Mouse (Mus musculus) embryonic facial prominence, embryonic 14.5 days (tissue): Measurements from ENCODE around the gene Rimkla. TPM values are rescaled to one million over a fixed set of nuclear protein-coding genes. Genes with fewer than 3 reads are reported as not detected.

Source experiments
- ATAC-seq: fragments of 200-750 bp; cut with Nextera tagmentation; 2 replicates; pipeline ENCODE4 v1.8.0; 2017; ENCODE audit warnings: low read depth, moderate number of reproducible peaks, moderate TSS enrichment
- DNase-seq: peaks from one replicate; pipeline ENCODE4 v3.0.0-alpha.2; 2015; ENCODE audit warnings: low spot score
- H3K27ac ChIP-seq: fragments of 300-500 bp; sonication (generic); replicated peaks from 2 replicates; pipeline ENCODE4 v1.5.1; 2014; ENCODE audit warnings: low read depth, mild to moderate bottlenecking, low read length, moderate library complexity
- H3K27me3 ChIP-seq: fragments of 300-500 bp; sonication (generic); replicated peaks from 2 replicates; pipeline ENCODE4 v1.6.1; 2014; ENCODE audit warnings: low read length; ENCODE audit not compliant: control insufficient read depth, insufficient read depth
- H3K36me3 ChIP-seq: fragments of 300-500 bp; sonication (generic); 2 replicates; pipeline ENCODE4 v1.6.1; 2014; ENCODE audit warnings: low read length, mixed read lengths; ENCODE audit not compliant: control insufficient read depth, insufficient read depth
- H3K4me1 ChIP-seq: fragments of 300-500 bp; sonication (generic); 2 replicates; pipeline ENCODE4 v1.6.1; 2014; ENCODE audit warnings: antibody characterized with exemption, low read length; ENCODE audit not compliant: control insufficient read depth, insufficient read depth
- H3K4me2 ChIP-seq: fragments of 300-500 bp; sonication (generic); 2 replicates; pipeline ENCODE4 v1.6.1; 2014; ENCODE audit warnings: low read depth, mild to moderate bottlenecking, low read length, moderate library complexity, mixed read lengths
- H3K4me3 ChIP-seq: fragments of 300-500 bp; sonication (generic); 2 replicates; pipeline ENCODE4 v1.5.1; 2014; ENCODE audit warnings: low read depth, mild to moderate bottlenecking, low read length
- H3K9ac ChIP-seq: fragments of 300-500 bp; sonication (generic); 2 replicates; pipeline ENCODE4 v1.6.1; 2014; ENCODE audit warnings: low read depth, mild to moderate bottlenecking, low read length, moderate library complexity, mixed read lengths
- H3K9me3 ChIP-seq: fragments of 300-500 bp; sonication (generic); 2 replicates; pipeline ENCODE4 v1.6.1; 2016; ENCODE audit warnings: low read length; ENCODE audit not compliant: control insufficient read depth
- WGBS: fragments of 180-500 bp; shearing (Covaris S2); extraction: QIAGEN DNeasy Blood & Tissue Kit; methylation state at CpG from one replicate; pipeline ENCODE4 v1.1.7; 2014; 5-methylcytosine and 5-hydroxymethylcytosine counted together
- polyA plus RNA-seq: library from polyadenylated mRNA; unstranded; fragments of >200 nt; fragmentation: Nextera tagmentation; extraction: Ambion mirVana; gene quantifications from 2 replicates; pipeline ENCODE4 v1.2.1, GENCODE M21; 2014

Rimkla gene
- polyA plus RNA-seq, 1 experiment from 2014 or later = 1.5 TPM

DNA sequence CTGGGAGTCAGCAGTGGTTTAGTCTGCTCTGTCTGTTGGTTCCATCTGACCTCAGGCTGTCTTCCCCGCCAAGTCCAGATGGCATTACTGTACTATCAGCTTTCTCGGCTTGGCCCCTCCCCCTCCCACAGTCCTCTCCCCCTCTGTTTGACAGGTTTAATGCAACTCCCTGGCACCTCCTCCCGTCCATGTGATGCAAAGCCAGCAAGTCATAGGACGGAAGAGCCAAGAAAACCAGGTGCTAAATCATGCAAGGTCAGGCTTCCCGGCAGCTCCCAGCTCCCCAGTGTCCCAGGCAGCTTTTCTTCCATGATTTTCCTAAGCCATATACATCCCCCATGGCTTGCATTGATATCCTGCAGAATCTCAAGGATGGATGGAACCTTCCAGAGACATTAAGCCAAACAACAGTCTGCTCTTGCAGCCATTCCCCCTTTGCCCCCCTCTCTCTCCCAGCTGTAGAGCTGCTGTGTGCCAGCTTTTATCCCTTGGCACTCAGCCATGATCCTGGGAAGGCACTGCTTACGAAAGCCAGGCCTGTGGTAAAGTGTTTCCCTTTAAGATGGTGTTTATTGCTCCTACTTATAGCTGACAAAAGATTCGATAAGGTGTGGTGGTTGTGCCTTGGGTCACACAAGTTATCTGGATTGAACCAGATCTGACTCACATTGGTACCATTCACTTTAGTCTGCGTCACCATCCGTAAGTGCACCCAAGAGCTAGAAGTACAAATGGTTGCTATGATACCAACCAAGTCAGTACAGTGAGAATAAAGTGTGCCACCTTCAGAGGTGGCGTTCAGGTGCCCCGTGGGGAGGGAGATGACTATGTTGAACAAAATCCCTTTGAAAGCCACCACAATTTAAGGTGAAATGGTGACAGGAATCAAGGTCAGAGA is 29.3 kb downstream of the Rimkla start:
- H3K27ac ChIP-seq = no peak overlapping the region; the same call in 1 of the 2 replicates

DNA sequence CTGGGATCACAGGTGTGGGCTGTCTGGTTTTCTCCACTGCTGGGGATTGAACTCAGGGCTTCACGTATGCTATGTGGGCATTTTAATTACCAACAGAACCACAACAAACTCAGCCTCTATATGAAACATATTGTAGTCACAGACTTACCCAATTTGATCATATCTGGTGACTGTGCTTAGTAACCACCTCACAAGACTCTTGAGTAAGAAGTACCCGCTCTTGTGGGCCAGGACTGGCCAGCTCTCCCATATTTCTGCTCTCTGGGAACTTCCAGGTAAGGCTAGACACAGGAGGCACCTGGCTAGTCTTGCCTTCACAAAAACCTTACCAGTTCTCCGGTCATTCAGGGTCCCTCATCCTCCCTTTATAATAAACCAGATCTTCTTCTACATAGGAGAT is 30.0 kb downstream of the Rimkla start:
- H3K4me3 ChIP-seq = no peak overlapping the region
- H3K27me3 ChIP-seq = no peaks in the 10 kb centered on the region
- no peak overlapping the region for H3K4me2 ChIP-seq
- H3K27ac ChIP-seq = no peak overlapping the region
- H3K9ac ChIP-seq = no peak overlapping the region
- DNase-seq = no peak
- WGBS = 74% methylated on average over 3 of the region's 3 CpGs
- ATAC-seq = no peak
- H3K4me1 ChIP-seq = peaks cover 25% of the 10 kb centered on the region
- H3K9me3 ChIP-seq = no peaks in the 10 kb centered on the region
- no peaks in the 10 kb centered on the region for H3K36me3 ChIP-seq

More for the DNA sequence above, 29.3 kb downstream of the Rimkla start:
- H3K4me2 ChIP-seq = no peak overlapping the region
- no peaks in the 10 kb centered on the region for H3K27me3 ChIP-seq
- 37% methylated on average over 11 of the region's 11 CpGs for WGBS
- DNase-seq (peak; percentile 87), ATAC-seq (peak; percentile 75)
- no peaks in the 10 kb centered on the region for H3K36me3 ChIP-seq
- peaks cover 25% of the 10 kb centered on the region for H3K4me1 ChIP-seq
- H3K9me3 ChIP-seq = no peaks in the 10 kb centered on the region
- no peak overlapping the region for H3K9ac ChIP-seq
- H3K4me3 ChIP-seq = no peak overlapping the region

DNA sequence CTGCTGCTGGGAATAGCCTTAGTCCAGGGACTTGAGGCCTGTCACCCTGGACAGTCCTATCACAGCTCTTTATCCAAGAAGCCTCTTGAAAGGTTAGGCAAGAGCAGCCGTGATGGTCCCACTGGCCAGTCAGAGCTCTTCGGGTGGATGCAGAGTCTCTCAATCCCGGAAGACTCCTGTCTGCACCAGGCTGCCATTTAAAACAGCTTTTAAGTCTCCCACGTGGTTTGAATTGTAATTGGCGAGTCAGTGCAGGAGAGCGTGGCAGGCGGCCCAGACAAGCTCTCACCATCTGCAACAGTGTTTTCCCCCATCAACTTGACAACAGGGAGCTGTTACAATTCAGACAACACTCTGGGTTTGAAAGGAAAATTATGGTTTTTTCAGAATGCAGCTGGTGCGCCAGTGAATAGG is 31.7 kb downstream of the Rimkla start:
- no peaks in the 10 kb centered on the region for H3K9me3 ChIP-seq
- H3K27ac ChIP-seq = peak overlapping the region; percentile 63; the same call in 1 of the 2 replicates
- H3K4me3 ChIP-seq = no peak overlapping the region
- no peak overlapping the region for H3K9ac ChIP-seq
- H3K4me1 ChIP-seq = peaks cover 25% of the 10 kb centered on the region
- 27% methylated on average over 8 of the region's 8 CpGs for WGBS
- H3K36me3 ChIP-seq = no peaks in the 10 kb centered on the region
- DNase-seq = peak; percentile 85
- peak; percentile 80 for ATAC-seq
- H3K4me2 ChIP-seq = peak overlapping the region; percentile 8; the same call in 1 of the 2 replicates
- no peaks in the 10 kb centered on the region for H3K27me3 ChIP-seq

DNA sequence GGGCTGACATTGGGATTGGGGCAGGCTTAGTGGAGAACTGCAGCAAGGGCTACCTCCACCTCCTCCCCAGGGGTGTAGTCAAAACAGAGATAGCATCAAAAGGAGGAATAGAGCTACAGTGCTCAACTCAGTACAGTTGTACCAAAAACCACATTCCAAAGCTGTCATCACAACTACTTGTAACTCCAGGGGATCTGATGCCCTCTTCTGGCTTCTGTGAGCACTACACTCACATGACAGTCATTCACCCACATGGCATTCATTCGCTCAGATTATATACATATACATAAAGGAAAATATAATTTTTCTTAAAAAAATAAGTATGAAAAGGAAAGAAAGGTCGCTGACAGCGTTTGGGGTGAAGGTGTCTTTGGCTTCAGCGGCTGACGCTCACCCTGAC is 32.1 kb downstream of the Rimkla start:
- H3K4me2 ChIP-seq = 0 out of 2 replicates have a peak overlapping the region, but pooled peaks have one; percentile 3

DNA sequence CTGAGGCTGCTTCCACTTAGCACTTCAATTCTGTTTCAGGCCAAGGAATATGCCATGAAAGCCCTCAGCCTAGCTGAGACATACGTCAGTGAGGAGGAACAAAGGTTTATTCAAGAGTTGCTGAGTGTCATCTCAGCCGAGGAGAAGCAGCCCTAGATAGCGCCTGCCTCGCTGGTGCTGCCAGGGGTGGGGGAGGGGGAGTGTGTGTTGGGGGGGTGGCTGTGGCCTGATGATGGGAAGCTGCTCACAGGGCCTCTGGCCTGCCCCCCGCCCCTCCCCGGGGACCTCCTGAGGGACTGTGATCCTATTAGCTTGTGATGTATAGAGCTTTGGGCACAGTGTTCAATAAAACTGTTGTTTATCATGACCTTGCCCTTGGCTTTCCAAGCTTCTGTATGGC is 38.9 kb downstream of the Rimkla start:
- no peak for DNase-seq
- peak; percentile 50; the same call in 1 of the 2 replicates for ATAC-seq

More for the DNA sequence above, 32.1 kb downstream of the Rimkla start:
- Histone ChIP-seq H3K27me3 (no peaks in the 10 kb centered on the region), H3K9me3 (no peaks in the 10 kb centered on the region), H3K27ac (no peak overlapping the region; the same call in 1 of the 2 replicates), H3K36me3 (no peaks in the 10 kb centered on the region), H3K9ac (no peak overlapping the region), H3K4me1 (peaks cover 25% of the 10 kb centered on the region), H3K4me3 (no peak overlapping the region)
- peak; percentile 20 for DNase-seq
- 60% methylated on average over 5 of the region's 5 CpGs for WGBS
- ATAC-seq = no peak

DNA sequence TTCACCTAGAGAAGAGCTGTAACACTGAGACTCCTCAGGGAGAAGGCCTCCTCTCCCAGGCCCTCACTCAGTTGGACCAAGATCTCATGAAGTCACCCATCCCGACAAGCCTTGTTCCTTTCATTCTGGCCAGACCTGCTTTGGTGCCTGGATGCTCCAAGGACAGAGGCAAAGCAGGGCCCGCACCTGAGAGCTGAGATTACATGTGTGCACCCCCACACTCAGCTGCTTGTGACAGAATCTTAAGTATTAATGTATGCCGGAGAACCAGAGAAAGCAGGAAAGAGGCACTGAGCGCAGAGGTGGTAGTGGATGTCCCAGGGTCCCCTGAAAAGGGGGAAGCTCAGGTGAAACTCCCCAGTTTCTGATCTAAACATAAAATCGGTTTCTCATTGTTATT is 39.3 kb downstream of the Rimkla start:
- no peak for ATAC-seq
- Histone ChIP-seq H3K4me3 (no peak overlapping the region), H3K9ac (no peak overlapping the region), H3K36me3 (no peaks in the 10 kb centered on the region), H3K27me3 (no peaks in the 10 kb centered on the region), H3K4me2 (no peak overlapping the region), H3K4me1 (no peaks in the 10 kb centered on the region), H3K9me3 (no peaks in the 10 kb centered on the region), H3K27ac (no peak overlapping the region)
- no peak for DNase-seq
- WGBS = 61% methylated on average over 5 of the region's 5 CpGs

More for the DNA sequence above, 38.9 kb downstream of the Rimkla start:
- Histone ChIP-seq H3K27ac (no peak overlapping the region), H3K4me2 (no peak overlapping the region), H3K4me3 (no peak overlapping the region), H3K4me1 (no peaks in the 10 kb centered on the region), H3K9me3 (no peaks in the 10 kb centered on the region), H3K27me3 (no peaks in the 10 kb centered on the region), H3K9ac (no peak overlapping the region), H3K36me3 (no peaks in the 10 kb centered on the region)
- 15% methylated on average over 6 of the region's 6 CpGs for WGBS

DNA sequence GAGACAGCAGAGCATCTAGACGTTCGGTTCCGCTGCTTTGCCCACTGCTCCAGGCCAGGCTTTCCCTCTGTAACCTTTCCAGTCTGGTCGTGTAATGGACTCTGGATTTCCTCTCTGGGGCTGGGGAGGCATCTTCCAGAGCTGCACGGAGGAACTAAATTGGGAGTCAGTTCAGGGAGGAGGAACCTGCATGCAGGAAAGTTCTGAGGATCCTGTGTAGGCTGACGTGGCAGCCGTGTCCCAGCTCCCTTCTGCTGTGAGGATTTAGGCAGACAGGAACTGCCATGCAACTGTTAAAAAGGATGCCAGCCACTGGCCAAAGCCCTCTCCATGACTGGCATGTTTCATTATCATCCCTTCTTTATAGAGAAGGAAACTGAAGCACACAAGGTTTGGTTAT is 42.0 kb downstream of the Rimkla start:
- no peak overlapping the region for H3K9ac ChIP-seq
- H3K9me3 ChIP-seq = no peaks in the 10 kb centered on the region
- no peaks in the 10 kb centered on the region for H3K36me3 ChIP-seq
- no peak overlapping the region for H3K4me3 ChIP-seq
- no peak overlapping the region for H3K4me2 ChIP-seq
- H3K27me3 ChIP-seq = no peaks in the 10 kb centered on the region
- no peaks in the 10 kb centered on the region for H3K4me1 ChIP-seq
- no peak overlapping the region for H3K27ac ChIP-seq
- no peak for DNase-seq
- WGBS = 55% methylated on average over 7 of the region's 7 CpGs
- ATAC-seq = no peak

DNA sequence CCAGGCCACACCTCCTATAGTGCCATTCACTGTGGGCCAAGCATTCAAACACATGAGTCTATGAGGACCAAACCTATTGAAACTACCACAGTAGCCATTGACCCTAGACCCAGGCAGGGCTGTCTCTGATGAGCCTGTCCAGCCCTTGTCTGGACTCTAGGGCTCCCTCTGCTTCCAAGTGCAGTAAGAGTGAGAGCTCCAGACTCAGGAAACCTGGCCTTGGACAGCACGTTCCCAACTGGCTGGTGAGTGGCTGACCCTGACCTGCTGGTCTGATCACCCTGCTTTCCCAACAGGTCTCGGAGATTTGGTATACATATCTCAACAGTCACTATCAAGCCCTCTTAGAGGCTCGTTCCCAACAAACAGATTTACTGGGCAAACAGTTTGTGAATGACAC is 44.6 kb downstream of the Rimkla start:
- Histone ChIP-seq H3K9me3 (no peaks in the 10 kb centered on the region), H3K36me3 (no peaks in the 10 kb centered on the region), H3K27ac (no peak overlapping the region), H3K27me3 (no peaks in the 10 kb centered on the region), H3K9ac (no peak overlapping the region), H3K4me1 (no peaks in the 10 kb centered on the region), H3K4me3 (no peak overlapping the region), H3K4me2 (no peak overlapping the region)
- no peak for DNase-seq
- 80% methylated on average over 3 of the region's 3 CpGs for whole genome bisulfite sequencing
- no peak for ATAC-seq
